Mouse (Mus musculus) stomach, postnatal 0 days (tissue): ENCODE measurements around the gene Gm45713. TPM values are rescaled to one million over a fixed set of nuclear protein-coding genes. Genes with fewer than 3 reads are reported as not detected.
A peak's percentile ranks its signal among the peaks of the same experiment; 100 is the strongest.

Source experiments
- ATAC-seq: fragments of 200-750 bp; cut with Nextera tagmentation; 2 replicates; pipeline ENCODE4 v1.8.0; 2017; ENCODE audit not compliant: low FRiP score, low TSS enrichment
- DNase-seq: peaks from one replicate; pipeline ENCODE4 v3.0.0-alpha.2; 2016; ENCODE audit warnings: low spot score
- H3K27ac ChIP-seq: fragments of 300-500 bp; sonication (generic); replicated peaks from 2 replicates; pipeline ENCODE4 v1.5.1; 2014; ENCODE audit warnings: mild to moderate bottlenecking, control low read depth
- H3K27me3 ChIP-seq: fragments of 300-500 bp; sonication (generic); 2 replicates; pipeline ENCODE4 v1.6.1; 2014; ENCODE audit warnings: low read length; ENCODE audit not compliant: control insufficient read depth, insufficient read depth
- H3K36me3 ChIP-seq: fragments of 300-500 bp; sonication (generic); 2 replicates; pipeline ENCODE4 v1.6.1; 2014; ENCODE audit warnings: low read length, mixed read lengths; ENCODE audit not compliant: control insufficient read depth, insufficient read depth
- H3K4me1 ChIP-seq: fragments of 300-500 bp; sonication (generic); replicated peaks from 2 replicates; pipeline ENCODE4 v1.6.1; 2014; ENCODE audit warnings: antibody characterized with exemption; ENCODE audit not compliant: control insufficient read depth, insufficient read depth
- H3K4me2 ChIP-seq: fragments of 300-500 bp; sonication (generic); replicated peaks from 2 replicates; pipeline ENCODE4 v1.6.1; 2014; ENCODE audit warnings: low read depth, mild to moderate bottlenecking, control low read depth, moderate library complexity
- H3K4me3 ChIP-seq: fragments of 300-500 bp; sonication (generic); 2 replicates; pipeline ENCODE4 v1.5.1; 2014; ENCODE audit warnings: low read depth, low read length, control low read depth
- H3K9ac ChIP-seq: fragments of 300-500 bp; sonication (generic); 2 replicates; pipeline ENCODE4 v1.6.1; 2014; ENCODE audit warnings: mild to moderate bottlenecking, low read length, control low read depth, mixed read lengths
- H3K9me3 ChIP-seq: fragments of 300-500 bp; sonication (generic); 2 replicates; pipeline ENCODE4 v1.6.1; 2016; ENCODE audit warnings: low read length; ENCODE audit not compliant: control insufficient read depth
- CTCF ChIP-seq: IDR thresholded peaks from 2 replicates; pipeline ENCODE4 v1.5.1; 2016; ENCODE audit warnings: antibody characterized with exemption, low read depth, mild to moderate bottlenecking, moderate library complexity
- EP300 ChIP-seq: optimal IDR thresholded peaks from 2 replicates; pipeline ENCODE3; 2016; ENCODE audit warnings: antibody characterized with exemption
- WGBS: fragments of 180-500 bp; shearing (Covaris S2); extraction: QIAGEN DNeasy Blood & Tissue Kit; methylation state at CpG from one replicate; pipeline ENCODE4 v1.1.7; 2014; 5-methylcytosine and 5-hydroxymethylcytosine counted together
- polyA plus RNA-seq: library from polyadenylated mRNA; unstranded; fragments of >200 nt; fragmentation: Nextera tagmentation; extraction: Ambion mirVana; gene quantifications from 2 replicates; pipeline ENCODE4 v1.2.1, GENCODE M21; 2015

The Gm45713 gene
- polyA plus RNA-seq, 1 experiment from 2014 or later, result 1.1 TPM

DNA sequence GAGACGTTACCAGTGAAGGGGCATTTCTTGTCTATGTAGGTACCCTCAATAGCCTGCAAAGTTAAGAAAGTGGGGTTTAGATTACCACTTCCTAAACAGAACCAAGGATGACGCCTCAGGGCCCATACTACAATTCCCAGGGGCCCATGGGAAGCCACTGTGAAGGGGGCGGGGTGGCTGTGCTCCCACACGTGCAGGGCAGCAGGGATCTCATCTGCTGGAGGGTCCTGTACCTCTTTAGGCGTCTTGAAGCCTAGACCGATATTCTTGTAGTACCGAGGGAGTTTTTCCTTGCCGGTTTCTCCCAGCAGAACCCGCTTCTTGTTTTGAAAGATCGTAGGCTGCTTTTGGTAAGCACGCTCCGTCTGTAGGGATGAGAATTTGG is 12.9 kb downstream of the Gm45713 start:
- whole genome bisulfite sequencing, result 14% methylated on average over 12 of the region's 12 CpGs

GRCm38 (mm10) chr7:45122561-45123185 is 13.4 kb downstream of the Gm45713 start:
- Histone ChIP-seq H3K9me3 (no peaks in the 10 kb centered on the region), H3K4me1 (0 out of 2 replicates have a peak, but pooled peaks cover 5% of the 10 kb centered on the region), H3K4me3 (peak overlapping the region; percentile 94), H3K9ac (peak overlapping the region; percentile 94; the same call in 1 of the 2 replicates), H3K27ac (no peak overlapping the region), H3K4me2 (peak overlapping the region; percentile 81), H3K36me3 (peaks cover 29% of the 10 kb centered on the region), H3K27me3 (no peaks in the 10 kb centered on the region)
- DNase-seq (no peak), ATAC-seq (no peak)
- 74% methylated on average over 15 of the region's 15 CpGs for WGBS
- TF ChIP-seq EP300 (no peak), CTCF (no peak)

More for the DNA sequence above, 12.9 kb downstream of the Gm45713 start:
- no peak for ATAC-seq
- peak overlapping the region; percentile 94 for H3K9ac ChIP-seq
- H3K4me1 ChIP-seq, result 0 out of 2 replicates have a peak, but pooled peaks cover 5% of the 10 kb centered on the region
- H3K9me3 ChIP-seq, result no peaks in the 10 kb centered on the region
- H3K4me3 ChIP-seq, result peak overlapping the region; percentile 94
- peak overlapping the region; percentile 93; the same call in 1 of the 2 replicates for H3K27ac ChIP-seq
- no peaks in the 10 kb centered on the region for H3K27me3 ChIP-seq
- H3K36me3 ChIP-seq, result peaks cover 29% of the 10 kb centered on the region
- peak overlapping the region; percentile 81 for H3K4me2 ChIP-seq
- DNase-seq, result peak; percentile 68
- TF ChIP-seq EP300 (no peak), CTCF (no peak)

- Histone ChIP-seq H3K4me3 (no peak overlapping the region), H3K9me3 (no peaks in the 10 kb centered on the region), H3K4me2 (no peak overlapping the region), H3K4me1 (0 out of 2 replicates have a peak, but pooled peaks cover 3% of the 10 kb centered on the region), H3K9ac (no peak overlapping the region; the same call in 1 of the 2 replicates), H3K27ac (peak overlapping the region; percentile 56; the same call in 1 of the 2 replicates), H3K27me3 (no peaks in the 10 kb centered on the region), H3K36me3 (peaks cover 27% of the 10 kb centered on the region)
- ATAC-seq, result no peak
- DNase-seq, result no peak
- no peak for TF ChIP-seq EP300
- TF ChIP-seq CTCF, result no peak
These were observed 14.1 kb downstream of the Gm45713 start for GRCm38 (mm10) chr7:45121966-45122365.

GRCm38 (mm10) chr7:45121404-45121803 is 14.6 kb downstream of the Gm45713 start:
- Histone ChIP-seq H3K36me3 (peaks cover 22% of the 10 kb centered on the region), H3K4me1 (0 out of 2 replicates have a peak, but pooled peaks cover 3% of the 10 kb centered on the region), H3K4me2 (no peak overlapping the region), H3K4me3 (no peak overlapping the region), H3K27me3 (no peaks in the 10 kb centered on the region), H3K9me3 (no peaks in the 10 kb centered on the region), H3K9ac (no peak overlapping the region; the same call in 1 of the 2 replicates), H3K27ac (peak overlapping the region; percentile 56)
- WGBS, result 45% methylated on average over 8 of the region's 8 CpGs
- TF ChIP-seq EP300 (no peak), CTCF (no peak)
- no peak for DNase-seq
- ATAC-seq, result no peak

GRCm38 (mm10) chr7:45119780-45120709 is 16.0 kb downstream of the Gm45713 start:
- no peak overlapping the region for H3K4me2 ChIP-seq
- 73% methylated on average over 5 of the region's 5 CpGs for WGBS
- H3K4me3 ChIP-seq, result no peak overlapping the region
- ATAC-seq (no peak), DNase-seq (no peak)
- H3K9ac ChIP-seq, result no peak overlapping the region
- no peak overlapping the region for H3K27ac ChIP-seq
- no peaks in the 10 kb centered on the region for H3K9me3 ChIP-seq
- 0 out of 2 replicates have a peak, but pooled peaks cover 3% of the 10 kb centered on the region for H3K4me1 ChIP-seq
- TF ChIP-seq EP300, result no peak
- no peak for TF ChIP-seq CTCF
- H3K27me3 ChIP-seq, result no peaks in the 10 kb centered on the region
- peaks cover 18% of the 10 kb centered on the region; the same call in 1 of the 2 replicates for H3K36me3 ChIP-seq
